Mouse (Mus musculus): ENCODE results near the gene Slc7a5.

- no peak for TF ChIP-seq POLR2A (IDR thresholded peaks at IDR 0.05; ENCODE audit: borderline replicate concordance, extremely low read depth, insufficient read depth, insufficient read length, poor library complexity, severe bottlenecking)
- TF ChIP-seq CTCF (IDR thresholded peaks at IDR 0.05; ENCODE audit: borderline replicate concordance, extremely low read depth, insufficient read depth, insufficient read length), result no peak
These were observed 4.5 kb upstream of the Slc7a5 start for GRCm38 (mm10) chr8:121911987-121912386.
